Mouse (Mus musculus): Measurements from ENCODE around the gene Gm11555.
"Not testable (repeated sequence)": the region's sequence is repeated elsewhere in the genome, so short reads cannot be mapped to it uniquely, and the experiment has no call there.

DNA sequence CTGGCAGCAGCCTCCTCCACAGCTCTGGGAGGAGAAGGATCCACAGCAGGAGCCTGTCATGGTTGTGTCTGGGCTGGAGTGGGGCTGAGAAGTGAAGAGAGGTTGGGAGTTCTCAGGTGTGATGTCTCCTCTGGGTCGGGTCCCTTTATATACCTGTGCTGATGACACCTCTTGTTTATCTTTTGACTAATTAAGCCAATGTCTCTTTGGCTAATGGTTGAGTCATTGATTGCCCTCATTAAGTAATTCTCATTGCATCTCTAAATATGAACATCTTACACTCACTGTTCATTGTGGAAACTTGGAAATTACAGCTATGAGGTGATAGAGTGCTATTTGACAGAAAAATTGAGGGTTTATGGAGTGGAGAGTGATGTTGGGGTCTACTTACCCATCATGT lies 46.8 kb downstream of the Gm11555 start, which contains the start of gene Gm11938:
- TF ChIP-seq SMC3 (IDR thresholded peaks at IDR 0.05; ENCODE audit: low read depth, low read length); CTCF (IDR thresholded peaks at IDR 0.05 in 2 of 3, conservative IDR thresholded peaks at IDR 0.05 in 1 of 3; ENCODE audit: control insufficient read depth in 1 of 3, insufficient read depth in 1 of 3, low read depth in 2 of 3, low read length in 3 of 3, poor library complexity in 1 of 3, severe bottlenecking in 1 of 3); MAZ (IDR thresholded peaks at IDR 0.05; ENCODE audit: low read depth, low read length); MAX (IDR thresholded peaks at IDR 0.05; ENCODE audit: low read length); POLR2A (IDR thresholded peaks at IDR 0.05; ENCODE audit: control insufficient read depth in 1 of 2, insufficient read depth in 1 of 2, low read depth in 1 of 2, low read length in 2 of 2, poor library complexity in 1 of 2); EP300 (IDR thresholded peaks at IDR 0.05; ENCODE audit: low read depth in 1 of 2, low read length in 2 of 2); ZKSCAN1 (IDR thresholded peaks at IDR 0.05; ENCODE audit: low read depth, low read length); POLR2AphosphoS2 (IDR thresholded peaks at IDR 0.05; ENCODE audit: low read length); BHLHE40 (IDR thresholded peaks at IDR 0.05; ENCODE audit: borderline replicate concordance, low read depth, low read length); CHD1 (IDR thresholded peaks at IDR 0.05; ENCODE audit: low read depth, low read length); JUND (IDR thresholded peaks at IDR 0.05; ENCODE audit: low read depth, low read length); E2F4 (IDR thresholded peaks at IDR 0.05; ENCODE audit: borderline replicate concordance, low read depth, low read length); MAFK (IDR thresholded peaks at IDR 0.05; ENCODE audit: borderline replicate concordance, low read depth, low read length): not testable (repeated sequence)

Measured in MEL (cell line).